Mouse (Mus musculus): ENCODE data around the gene Itsn2. TPM values are rescaled to one million over a fixed set of nuclear protein-coding genes. Genes with fewer than 3 reads are reported as not detected.
"Not testable (repeated sequence)": the region's sequence is repeated elsewhere in the genome, so short reads cannot be mapped to it uniquely, and the experiment has no call there.

Itsn2 gene
- polyA plus RNA-seq, 1 experiment from 2014 or later = 30.4 TPM

- no peak overlapping the region for H3K27ac ChIP-seq (ENCODE audit: low read length)
- no peaks in the 10 kb centered on the region for H3K27me3 ChIP-seq (replicated peaks; ENCODE audit: control insufficient read depth, insufficient read depth, low read length)
- no peaks in the 10 kb centered on the region for H3K9me3 ChIP-seq (ENCODE audit: control insufficient read depth, low read length)
- 83% methylated on average over 3 of the region's 3 CpGs for WGBS
- H3K4me1 ChIP-seq (ENCODE audit: control insufficient read depth, insufficient read depth, low read length) = no peaks in the 10 kb centered on the region
- no peak for ATAC-seq
- no peaks in the 10 kb centered on the region for H3K36me3 ChIP-seq (ENCODE audit: control insufficient read depth, insufficient read depth, low read length)
- H3K4me3 ChIP-seq (ENCODE audit: low read length) = no peak overlapping the region
- H3K9ac ChIP-seq (ENCODE audit: low read depth, low read length) = no peak overlapping the region
- no peak overlapping the region for H3K4me2 ChIP-seq (ENCODE audit: low read depth, low read length)
Measured at GRCm38 (mm10) chr12:4691193-4691592, 98.8 kb downstream of the Itsn2 start.

GRCm38 (mm10) chr12:4694534-4694933 lies 102.1 kb downstream of the Itsn2 start:
- Histone ChIP-seq H3K27ac (ENCODE audit: low read length) (no peak overlapping the region), H3K9ac (ENCODE audit: low read depth, low read length) (no peak overlapping the region), H3K4me2 (ENCODE audit: low read depth, low read length) (no peak overlapping the region), H3K27me3 (replicated peaks; ENCODE audit: control insufficient read depth, insufficient read depth, low read length) (no peaks in the 10 kb centered on the region), H3K9me3 (ENCODE audit: control insufficient read depth, low read length) (no peaks in the 10 kb centered on the region), H3K4me3 (ENCODE audit: low read length) (no peak overlapping the region), H3K4me1 (ENCODE audit: control insufficient read depth, insufficient read depth, low read length) (no peaks in the 10 kb centered on the region), H3K36me3 (ENCODE audit: control insufficient read depth, insufficient read depth, low read length) (peaks cover 3% of the 10 kb centered on the region; the same call in 1 of the 2 replicates)
- WGBS = 94% methylated on average over 1 of the region's 1 CpGs
- no peak for ATAC-seq

GRCm38 (mm10) chr12:4705626-4706025 lies 113.2 kb downstream of the Itsn2 start:
- ATAC-seq = not testable (repeated sequence)
- H3K36me3 ChIP-seq (ENCODE audit: control insufficient read depth, insufficient read depth, low read length) = peaks cover 14% of the 10 kb centered on the region

GRCm38 (mm10) chr12:4706175-4706574 lies 113.7 kb downstream of the Itsn2 start:
- no peak overlapping the region for H3K9ac ChIP-seq (ENCODE audit: low read depth, low read length)
- no peak overlapping the region for H3K4me3 ChIP-seq (ENCODE audit: low read length)
- no peaks in the 10 kb centered on the region for H3K27me3 ChIP-seq (replicated peaks; ENCODE audit: control insufficient read depth, insufficient read depth, low read length)
- H3K4me1 ChIP-seq (ENCODE audit: control insufficient read depth, insufficient read depth, low read length) = no peaks in the 10 kb centered on the region
- no peaks in the 10 kb centered on the region for H3K9me3 ChIP-seq (ENCODE audit: control insufficient read depth, low read length)
- 91% methylated on average over 5 of the region's 5 CpGs for WGBS
- no peak overlapping the region for H3K4me2 ChIP-seq (ENCODE audit: low read depth, low read length)
- H3K36me3 ChIP-seq (ENCODE audit: control insufficient read depth, insufficient read depth, low read length) = peaks cover 14% of the 10 kb centered on the region
- no peak overlapping the region for H3K27ac ChIP-seq (ENCODE audit: low read length)
- ATAC-seq = no peak

More at GRCm38 (mm10) chr12:4705626-4706025, 113.2 kb downstream of the Itsn2 start:
- not testable (repeated sequence) for H3K27me3 ChIP-seq (replicated peaks; ENCODE audit: control insufficient read depth, insufficient read depth, low read length); H3K4me3 ChIP-seq (ENCODE audit: low read length); H3K9me3 ChIP-seq (ENCODE audit: control insufficient read depth, low read length); H3K4me1 ChIP-seq (ENCODE audit: control insufficient read depth, insufficient read depth, low read length); H3K4me2 ChIP-seq (ENCODE audit: low read depth, low read length); H3K27ac ChIP-seq (ENCODE audit: low read length); H3K9ac ChIP-seq (ENCODE audit: low read depth, low read length)
- WGBS = 48% methylated on average over 6 of the region's 6 CpGs

- Histone ChIP-seq H3K4me3 (ENCODE audit: low read length) (no peak overlapping the region), H3K9me3 (ENCODE audit: control insufficient read depth, low read length) (no peaks in the 10 kb centered on the region), H3K36me3 (ENCODE audit: control insufficient read depth, insufficient read depth, low read length) (peaks cover 14% of the 10 kb centered on the region), H3K27ac (ENCODE audit: low read length) (no peak overlapping the region), H3K4me2 (ENCODE audit: low read depth, low read length) (no peak overlapping the region), H3K4me1 (ENCODE audit: control insufficient read depth, insufficient read depth, low read length) (no peaks in the 10 kb centered on the region), H3K27me3 (replicated peaks; ENCODE audit: control insufficient read depth, insufficient read depth, low read length) (no peaks in the 10 kb centered on the region), H3K9ac (ENCODE audit: low read depth, low read length) (no peak overlapping the region)
- WGBS = 83% methylated on average over 10 of the region's 10 CpGs
- no peak for ATAC-seq
Measured at GRCm38 (mm10) chr12:4706901-4707300, 114.5 kb downstream of the Itsn2 start.

GRCm38 (mm10) chr12:4707488-4708017 lies 115.1 kb downstream of the Itsn2 start:
- no peak for ATAC-seq
- Histone ChIP-seq H3K9me3 (ENCODE audit: control insufficient read depth, low read length) (no peaks in the 10 kb centered on the region), H3K4me1 (ENCODE audit: control insufficient read depth, insufficient read depth, low read length) (no peaks in the 10 kb centered on the region), H3K4me2 (ENCODE audit: low read depth, low read length) (no peak overlapping the region), H3K36me3 (ENCODE audit: control insufficient read depth, insufficient read depth, low read length) (peaks cover 13% of the 10 kb centered on the region), H3K9ac (ENCODE audit: low read depth, low read length) (no peak overlapping the region), H3K27ac (ENCODE audit: low read length) (no peak overlapping the region), H3K27me3 (replicated peaks; ENCODE audit: control insufficient read depth, insufficient read depth, low read length) (no peaks in the 10 kb centered on the region), H3K4me3 (ENCODE audit: low read length) (no peak overlapping the region)
- 87% methylated on average over 14 of the region's 14 CpGs for WGBS

GRCm38 (mm10) chr12:4708296-4708695 lies 115.9 kb downstream of the Itsn2 start:
- Histone ChIP-seq H3K4me2 (ENCODE audit: low read depth, low read length) (no peak overlapping the region), H3K4me1 (ENCODE audit: control insufficient read depth, insufficient read depth, low read length) (no peaks in the 10 kb centered on the region), H3K4me3 (ENCODE audit: low read length) (no peak overlapping the region), H3K9me3 (ENCODE audit: control insufficient read depth, low read length) (no peaks in the 10 kb centered on the region), H3K27ac (ENCODE audit: low read length) (no peak overlapping the region), H3K36me3 (ENCODE audit: control insufficient read depth, insufficient read depth, low read length) (peaks cover 11% of the 10 kb centered on the region), H3K27me3 (replicated peaks; ENCODE audit: control insufficient read depth, insufficient read depth, low read length) (no peaks in the 10 kb centered on the region), H3K9ac (ENCODE audit: low read depth, low read length) (no peak overlapping the region)
- no peak for ATAC-seq
- 86% methylated on average over 4 of the region's 4 CpGs for WGBS

- 79% methylated on average over 8 of the region's 8 CpGs for WGBS
- peaks cover 11% of the 10 kb centered on the region for H3K36me3 ChIP-seq (ENCODE audit: control insufficient read depth, insufficient read depth, low read length)
- H3K4me1 ChIP-seq (ENCODE audit: control insufficient read depth, insufficient read depth, low read length) = no peaks in the 10 kb centered on the region
- no peaks in the 10 kb centered on the region for H3K27me3 ChIP-seq (replicated peaks; ENCODE audit: control insufficient read depth, insufficient read depth, low read length)
- H3K9me3 ChIP-seq (ENCODE audit: control insufficient read depth, low read length) = no peaks in the 10 kb centered on the region
- no peak overlapping the region for H3K4me2 ChIP-seq (ENCODE audit: low read depth, low read length)
- no peak overlapping the region for H3K4me3 ChIP-seq (ENCODE audit: low read length)
- peak; percentile 31; the same call in 1 of the 2 replicates for ATAC-seq
- H3K27ac ChIP-seq (ENCODE audit: low read length) = no peak overlapping the region
- no peak overlapping the region for H3K9ac ChIP-seq (ENCODE audit: low read depth, low read length)
Measured at GRCm38 (mm10) chr12:4708881-4709604, 116.6 kb downstream of the Itsn2 start.

GRCm38 (mm10) chr12:4709926-4710325 lies 117.5 kb downstream of the Itsn2 start:
- no peak for ATAC-seq
- Histone ChIP-seq H3K27me3 (replicated peaks; ENCODE audit: control insufficient read depth, insufficient read depth, low read length) (no peaks in the 10 kb centered on the region), H3K4me3 (ENCODE audit: low read length) (no peak overlapping the region), H3K9me3 (ENCODE audit: control insufficient read depth, low read length) (no peaks in the 10 kb centered on the region), H3K4me2 (ENCODE audit: low read depth, low read length) (no peak overlapping the region), H3K36me3 (ENCODE audit: control insufficient read depth, insufficient read depth, low read length) (peaks cover 11% of the 10 kb centered on the region), H3K9ac (ENCODE audit: low read depth, low read length) (no peak overlapping the region), H3K27ac (ENCODE audit: low read length) (no peak overlapping the region), H3K4me1 (ENCODE audit: control insufficient read depth, insufficient read depth, low read length) (no peaks in the 10 kb centered on the region)
- 87% methylated on average over 7 of the region's 7 CpGs for WGBS
